Mouse (Mus musculus): Measurements from ENCODE around the gene Tspan14.

DNA sequence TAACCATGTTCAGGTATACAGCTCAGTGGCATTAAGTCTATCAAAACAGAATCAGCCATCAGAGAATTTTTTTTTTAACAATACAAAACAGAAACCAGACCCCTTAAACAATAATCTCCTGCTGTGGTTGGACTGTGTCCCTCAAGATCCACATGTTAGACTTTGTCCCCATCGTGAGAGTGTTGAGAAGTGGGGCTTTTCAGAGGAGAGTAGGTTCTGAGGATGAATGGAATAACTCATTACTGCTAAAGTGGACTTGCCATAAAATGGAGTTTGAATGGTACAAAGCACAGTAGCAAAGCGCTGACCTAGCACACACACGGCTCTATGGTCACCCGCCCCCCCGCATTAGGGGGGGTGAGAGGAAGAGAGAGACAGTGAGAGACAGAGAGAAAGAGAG is 37.7 kb downstream of the Tspan14 start:
- TF ChIP-seq HCFC1 (IDR thresholded peaks at IDR 0.05; ENCODE audit: borderline replicate concordance, insufficient read depth, low read length) (no peak), ZC3H11A (IDR thresholded peaks at IDR 0.05; ENCODE audit: borderline replicate concordance, low read depth, low read length) (no peak), CHD2 (IDR thresholded peaks at IDR 0.05; ENCODE audit: low read depth, low read length) (no peak)

Data from ES-E14 (cell line).